Mouse (Mus musculus) liver, adult 2 months (tissue): ENCODE data around the gene Fads6.

Source experiments
- CTCF ChIP-seq: fragments of 200-500 bp; IDR thresholded peaks from 2 replicates; pipeline ENCODE4 v1.5.1; 2011; ENCODE audit warnings: low read depth, low read length, control low read depth
- POLR2A ChIP-seq: fragments of 200-500 bp; IDR thresholded peaks from 2 replicates; pipeline ENCODE4 v1.6.1; 2011; ENCODE audit warnings: low read length, control low read depth; ENCODE audit not compliant: insufficient read depth; ENCODE audit errors: extremely low read depth

GRCm38 (mm10) chr11:115283486-115283765, 14.0 kb downstream of the Fads6 start:
- TF ChIP-seq CTCF (no peak), POLR2A (no peak)
